Mouse (Mus musculus) lung, postnatal 0 days (tissue): ENCODE measurements around the gene Polr3c.

Experiments used
- CTCF ChIP-seq: IDR thresholded peaks from 2 replicates; pipeline ENCODE4 v1.5.1; 2016; ENCODE audit warnings: antibody characterized with exemption, mild to moderate bottlenecking
- EP300 ChIP-seq: IDR thresholded peaks from 2 replicates; pipeline ENCODE4 v1.6.1; 2016; ENCODE audit warnings: antibody characterized with exemption, mild to moderate bottlenecking, control low read depth

- TF ChIP-seq EP300: no peak
- no peak for TF ChIP-seq CTCF
Measured at GRCm38 (mm10) chr3:96755935-96756334, 28.5 kb upstream of the Polr3c start.
